Mouse (Mus musculus) CD4-positive, CD25-positive, alpha-beta regulatory T cell, adult 2 months (primary cell): Measurements from ENCODE around the gene Hbq1a.
"Not testable (repeated sequence)": the region's sequence is repeated elsewhere in the genome, so short reads cannot be mapped to it uniquely, and the experiment has no call there.

Experiments
- DNase-seq: peaks from one replicate; pipeline ENCODE4 v3.0.0-alpha.2; 2012; ENCODE audit warnings: low read depth, low spot score

Hbq1a gene

DNA sequence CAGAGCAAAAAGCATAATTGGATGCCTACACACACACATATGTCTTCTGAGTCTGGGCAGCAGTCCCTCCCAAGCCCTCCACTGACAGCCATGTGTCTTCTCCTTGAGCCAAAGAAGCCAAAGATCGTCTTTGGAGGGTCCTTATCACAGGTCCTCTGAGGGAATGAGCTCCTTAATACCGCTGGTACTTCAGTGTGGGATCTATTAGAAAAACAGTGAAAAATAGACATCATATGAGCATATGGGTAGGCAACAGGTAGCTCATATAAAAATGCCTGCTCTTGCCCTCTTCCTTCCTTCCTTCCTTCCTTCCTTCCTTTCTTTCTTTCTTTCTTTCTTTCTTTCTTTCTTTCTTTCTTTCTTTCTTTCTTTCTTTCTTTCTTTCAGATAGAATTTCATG, 15.3 kb upstream of the Hbq1a start:
- DNase-seq: not testable (repeated sequence)

- DNase-seq: no peak
These were observed 14.7 kb upstream of the Hbq1a start for GRCm38 (mm10) chr11:32285031-32285775.

- DNase-seq: not testable (repeated sequence)
These were observed 14.0 kb upstream of the Hbq1a start for GRCm38 (mm10) chr11:32285887-32286286.

- DNase-seq: peak; percentile 64
These were observed 13.0 kb upstream of the Hbq1a start, which contains the start of gene Hbq1b for GRCm38 (mm10) chr11:32286695-32287492. Gene Hbq1b, plus strand, starts transcription at chr11:32286965.

GRCm38 (mm10) chr11:32287493-32287825, 12.4 kb upstream of the Hbq1a start:
- no peak for DNase-seq

GRCm38 (mm10) chr11:32292819-32293218, 7.0 kb upstream of the Hbq1a start:
- not testable (repeated sequence) for DNase-seq

GRCm38 (mm10) chr11:32293479-32293878, 6.4 kb upstream of the Hbq1a start:
- not testable (repeated sequence) for DNase-seq

DNA sequence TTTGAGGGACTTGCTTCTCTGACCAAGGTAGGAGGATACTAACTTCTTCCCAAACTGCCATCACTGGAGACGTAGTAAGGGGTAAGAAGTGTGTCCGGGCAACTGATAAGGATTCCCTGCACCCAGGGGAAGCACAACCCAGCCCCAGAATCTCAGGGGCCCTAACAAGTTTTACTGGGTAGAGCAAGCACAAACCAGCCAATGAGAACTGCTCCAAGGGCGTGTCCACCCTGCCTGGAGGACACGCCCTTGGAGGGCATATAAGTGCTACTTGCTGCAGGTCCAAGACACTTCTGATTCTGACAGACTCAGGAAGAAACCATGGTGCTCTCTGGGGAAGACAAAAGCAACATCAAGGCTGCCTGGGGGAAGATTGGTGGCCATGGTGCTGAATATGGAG, 3.7 kb upstream of the Hbq1a start, which contains the start of gene Hba-a2:
TSS of gene Hba-a2 (plus strand) at position 287 of the 400 bp plus-strand sequence.
- DNase-seq: not testable (repeated sequence)

GRCm38 (mm10) chr11:32297417-32297816, 2.5 kb upstream of the Hbq1a start:
- not testable (repeated sequence) for DNase-seq

GRCm38 (mm10) chr11:32297866-32298531, 1.9 kb upstream of the Hbq1a start:
- DNase-seq: no peak

DNA sequence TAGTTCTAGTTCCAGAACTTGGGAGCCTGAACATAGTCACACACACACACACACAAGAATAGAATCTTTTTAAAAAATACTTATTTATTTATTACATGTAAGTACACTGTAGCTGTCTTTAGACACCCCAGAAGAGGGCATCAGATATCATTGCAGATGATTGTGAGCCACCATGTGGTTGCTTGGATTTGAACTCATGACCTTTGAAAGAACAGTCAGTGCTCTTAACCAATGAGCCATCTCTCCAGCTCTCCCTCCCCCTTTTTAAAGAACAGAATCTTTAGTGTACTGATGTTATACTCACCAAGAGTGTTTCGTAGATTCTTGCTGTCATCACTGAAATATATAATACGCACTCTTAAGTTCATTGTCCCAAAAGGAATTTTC, 1.3 kb upstream of the Hbq1a start:
- no peak for DNase-seq

- DNase-seq: no peak
These were observed 704 bp downstream of the Hbq1a start for GRCm38 (mm10) chr11:32300279-32301267.

- DNase-seq: no peak
These were observed 1.6 kb downstream of the Hbq1a start for GRCm38 (mm10) chr11:32301506-32301905.

DNA sequence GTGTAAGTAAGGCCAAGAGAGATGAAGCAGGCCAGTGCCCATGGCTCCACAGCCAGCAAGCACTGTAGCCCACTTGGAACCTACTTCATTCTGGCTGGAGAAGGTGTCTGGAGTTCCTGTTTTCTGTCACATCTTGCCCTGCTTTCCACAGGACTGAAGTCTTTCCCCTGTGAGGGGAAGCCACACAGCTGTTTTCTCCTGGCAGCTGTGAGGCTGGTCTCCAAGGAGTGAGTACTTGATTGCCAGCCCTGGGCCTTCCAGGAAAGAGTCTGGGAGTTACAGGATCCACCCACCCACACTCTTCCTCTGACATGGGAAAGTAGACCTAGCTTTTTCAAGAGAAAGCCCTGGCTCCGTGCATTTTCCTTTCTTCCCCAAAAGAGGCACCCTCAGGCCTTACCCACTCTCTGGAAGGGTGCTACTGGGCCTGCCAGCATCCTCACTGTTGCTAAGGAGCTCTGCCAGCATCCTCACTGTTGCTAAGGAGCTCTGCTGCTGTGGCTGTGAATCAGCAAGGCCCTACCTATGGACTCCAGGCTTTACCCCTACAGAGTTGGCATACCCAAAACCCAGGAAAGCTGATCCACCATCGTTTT, 3.1 kb downstream of the Hbq1a start:
- no peak for DNase-seq

DNA sequence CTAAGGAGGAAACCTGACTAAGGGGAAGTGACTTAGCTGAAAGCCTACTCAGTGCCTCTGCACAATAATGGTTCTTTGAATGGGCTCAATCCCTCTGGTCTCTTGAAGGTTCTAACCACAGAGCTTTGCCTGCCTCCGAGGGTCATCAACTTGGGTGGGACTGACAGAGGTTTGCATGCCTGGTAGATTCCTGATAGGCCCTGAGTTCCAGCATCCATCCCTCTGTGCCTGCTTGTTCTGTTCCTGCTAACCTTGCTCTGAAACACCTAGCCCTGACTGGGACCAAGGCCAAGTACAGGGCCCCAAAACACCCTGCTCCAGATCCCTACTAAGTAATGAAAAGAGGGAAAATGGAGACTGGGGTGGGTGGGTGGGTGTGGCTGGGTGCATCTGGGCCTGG, 3.6 kb downstream of the Hbq1a start:
- no peak for DNase-seq

GRCm38 (mm10) chr11:32307006-32307405, 7.1 kb downstream of the Hbq1a start:
- no peak for DNase-seq

DNA sequence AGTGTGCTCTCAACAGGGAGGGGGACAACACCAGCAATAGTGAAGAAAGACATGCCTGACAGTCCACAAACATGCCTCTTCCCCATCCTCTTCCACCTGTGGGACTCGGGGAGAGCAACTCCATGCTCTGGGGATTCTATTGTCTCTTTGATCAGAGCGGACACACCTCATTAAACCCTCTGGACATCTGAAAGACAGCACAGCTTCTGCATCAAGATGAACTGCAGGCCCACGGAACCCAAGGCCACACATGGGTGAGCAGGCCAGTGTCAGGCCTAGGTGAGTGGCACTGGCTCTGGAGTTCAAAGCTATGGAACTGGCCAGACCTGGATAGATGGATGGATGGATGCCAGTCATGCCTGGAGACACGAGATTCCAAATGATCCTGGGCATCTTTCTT, 9.6 kb downstream of the Hbq1a start:
- no peak for DNase-seq

GRCm38 (mm10) chr11:32309928-32310327, 10.1 kb downstream of the Hbq1a start:
- DNase-seq: no peak

DNA sequence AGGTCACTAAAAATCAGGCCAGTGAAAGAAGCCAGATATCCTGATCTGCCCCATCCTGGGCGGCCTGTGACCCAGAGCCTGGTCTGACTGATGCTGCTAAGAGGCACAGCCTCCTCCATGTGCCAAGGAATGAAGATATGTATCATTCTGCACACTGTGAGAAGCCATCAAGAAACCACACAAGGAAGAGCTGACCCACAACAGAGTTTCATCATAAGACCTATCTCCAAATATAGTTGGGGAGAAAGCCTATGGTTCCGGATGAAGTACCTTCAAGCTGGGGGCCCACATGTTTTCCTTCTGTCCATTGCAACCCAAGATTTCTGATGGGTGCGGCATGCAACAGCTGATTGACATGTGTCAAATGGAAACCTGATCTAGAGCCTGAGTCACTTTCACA, 16.1 kb downstream of the Hbq1a start:
- DNase-seq: no peak

DNA sequence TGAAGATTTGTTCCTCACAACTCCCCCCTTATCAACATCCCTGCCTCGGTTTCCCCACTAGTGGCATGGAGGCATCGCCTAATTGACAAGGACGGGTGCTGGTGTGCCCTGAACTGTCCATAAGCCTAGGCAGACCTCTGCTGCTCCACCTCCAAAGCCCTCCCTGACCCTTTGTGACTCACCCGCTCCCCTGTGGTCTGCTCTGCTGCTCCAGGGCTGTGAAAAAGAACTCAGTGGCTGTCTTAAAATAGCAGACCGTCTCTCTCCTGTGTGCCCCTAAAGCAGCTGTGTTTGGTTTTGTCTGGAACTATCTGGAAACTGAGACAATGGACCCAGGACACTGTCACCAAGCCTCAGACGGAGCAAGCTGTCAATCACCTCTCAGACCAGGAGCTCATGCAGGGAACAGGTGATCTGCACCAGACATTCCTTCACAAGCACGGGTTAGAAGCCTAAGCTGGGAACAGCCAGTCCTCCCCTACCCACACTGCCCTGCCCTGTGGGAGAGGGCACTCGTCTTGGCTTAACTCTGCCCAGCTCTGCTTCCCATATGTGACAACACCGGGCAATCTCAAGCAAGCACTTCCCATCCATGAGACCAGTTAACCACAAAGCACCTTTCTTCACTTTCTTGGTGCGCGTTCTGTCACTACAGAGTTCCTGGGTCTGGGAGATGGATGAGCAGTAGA, 20.8 kb downstream of the Hbq1a start:
- DNase-seq: no peak
